Mouse (Mus musculus): ENCODE data around the gene Dusp12. TPM values are rescaled to one million over a fixed set of nuclear protein-coding genes. Genes with fewer than 3 reads are reported as not detected.

Dusp12 gene
- polyA plus RNA-seq, 1 experiment from 2014 or later: 28.9 TPM

- 91% methylated on average over 13 of the region's 13 CpGs for WGBS
- Histone ChIP-seq H3K9ac (no peak overlapping the region), H3K9me3 (replicated peaks) (no peaks in the 10 kb centered on the region), H3K4me2 (no peak overlapping the region), H3K36me3 (ENCODE audit: poor library complexity, severe bottlenecking) (peaks cover 17% of the 10 kb centered on the region), H3K4me3 (no peak overlapping the region), H3K4me1 (no peaks in the 10 kb centered on the region), H3K27me3 (no peaks in the 10 kb centered on the region), H3K27ac (no peak overlapping the region)
- ATAC-seq: no peak
Observed at GRCm38 (mm10) chr1:170855056-170855760, 30.1 kb downstream of the Dusp12 start.

GRCm38 (mm10) chr1:170853604-170854003 lies 31.7 kb downstream of the Dusp12 start:
- WGBS: 97% methylated on average over 3 of the region's 3 CpGs
- Histone ChIP-seq H3K9me3 (replicated peaks) (no peaks in the 10 kb centered on the region), H3K27ac (no peak overlapping the region), H3K9ac (no peak overlapping the region), H3K4me3 (no peak overlapping the region), H3K27me3 (no peaks in the 10 kb centered on the region), H3K4me2 (no peak overlapping the region), H3K36me3 (ENCODE audit: poor library complexity, severe bottlenecking) (peaks cover 19% of the 10 kb centered on the region), H3K4me1 (no peaks in the 10 kb centered on the region)
- no peak for ATAC-seq

GRCm38 (mm10) chr1:170850637-170851624 lies 34.4 kb downstream of the Dusp12 start:
- no peak for ATAC-seq
- 94% methylated on average over 23 of the region's 23 CpGs for WGBS
- no peak overlapping the region for H3K4me2 ChIP-seq

GRCm38 (mm10) chr1:170850007-170850406 lies 35.3 kb downstream of the Dusp12 start:
- WGBS: 98% methylated on average over 2 of the region's 2 CpGs

More at GRCm38 (mm10) chr1:170850637-170851624, 34.4 kb downstream of the Dusp12 start:
- H3K36me3 ChIP-seq (ENCODE audit: poor library complexity, severe bottlenecking): peaks cover 25% of the 10 kb centered on the region
- no peak overlapping the region for H3K4me3 ChIP-seq
- H3K9ac ChIP-seq: no peak overlapping the region
- H3K4me1 ChIP-seq: no peaks in the 10 kb centered on the region
- H3K27ac ChIP-seq: no peak overlapping the region
- no peaks in the 10 kb centered on the region for H3K27me3 ChIP-seq
- no peaks in the 10 kb centered on the region for H3K9me3 ChIP-seq (replicated peaks)

GRCm38 (mm10) chr1:170845448-170846307 lies 39.7 kb downstream of the Dusp12 start:
- no peak overlapping the region for H3K4me2 ChIP-seq
- no peaks in the 10 kb centered on the region for H3K27me3 ChIP-seq
- H3K9me3 ChIP-seq (replicated peaks): no peaks in the 10 kb centered on the region
- peaks cover 18% of the 10 kb centered on the region for H3K36me3 ChIP-seq (ENCODE audit: poor library complexity, severe bottlenecking)
- H3K4me1 ChIP-seq: no peaks in the 10 kb centered on the region
- H3K27ac ChIP-seq: no peak overlapping the region
- 50% methylated on average over 10 of the region's 10 CpGs for whole genome bisulfite sequencing
- H3K4me3 ChIP-seq: no peak overlapping the region
- no peak for ATAC-seq
- no peak overlapping the region for H3K9ac ChIP-seq

More at GRCm38 (mm10) chr1:170850007-170850406, 35.3 kb downstream of the Dusp12 start:
- H3K36me3 ChIP-seq (ENCODE audit: poor library complexity, severe bottlenecking): peaks cover 25% of the 10 kb centered on the region
- no peak overlapping the region for H3K4me2 ChIP-seq
- no peak overlapping the region for H3K9ac ChIP-seq
- no peaks in the 10 kb centered on the region for H3K4me1 ChIP-seq
- no peak overlapping the region for H3K4me3 ChIP-seq
- no peaks in the 10 kb centered on the region for H3K9me3 ChIP-seq (replicated peaks)
- no peaks in the 10 kb centered on the region for H3K27me3 ChIP-seq
- ATAC-seq: no peak
- no peak overlapping the region for H3K27ac ChIP-seq

GRCm38 (mm10) chr1:170844380-170844779 lies 41.0 kb downstream of the Dusp12 start:
- Histone ChIP-seq H3K9me3 (replicated peaks) (no peaks in the 10 kb centered on the region), H3K4me3 (no peak overlapping the region), H3K27me3 (no peaks in the 10 kb centered on the region), H3K27ac (no peak overlapping the region), H3K36me3 (ENCODE audit: poor library complexity, severe bottlenecking) (peaks cover 11% of the 10 kb centered on the region; the same call in 1 of the 2 replicates), H3K9ac (no peak overlapping the region), H3K4me2 (no peak overlapping the region), H3K4me1 (no peaks in the 10 kb centered on the region)
- no peak for ATAC-seq
- WGBS: 55% methylated on average over 8 of the region's 8 CpGs

GRCm38 (mm10) chr1:170839685-170840084 lies 45.7 kb downstream of the Dusp12 start:
- Histone ChIP-seq H3K27ac (no peak overlapping the region), H3K9ac (no peak overlapping the region), H3K36me3 (ENCODE audit: poor library complexity, severe bottlenecking) (0 out of 2 replicates have a peak, but pooled peaks cover 5% of the 10 kb centered on the region), H3K4me3 (no peak overlapping the region), H3K4me2 (no peak overlapping the region), H3K9me3 (replicated peaks) (no peaks in the 10 kb centered on the region), H3K4me1 (no peaks in the 10 kb centered on the region), H3K27me3 (no peaks in the 10 kb centered on the region)
- ATAC-seq: no peak

GRCm38 (mm10) chr1:170834756-170835155 lies 50.6 kb downstream of the Dusp12 start:
- ATAC-seq: no peak
- no peak overlapping the region for H3K4me3 ChIP-seq
- no peak overlapping the region for H3K4me2 ChIP-seq
- H3K9ac ChIP-seq: no peak overlapping the region
- H3K9me3 ChIP-seq (replicated peaks): no peaks in the 10 kb centered on the region
- 80% methylated on average over 9 of the region's 9 CpGs for WGBS
- peaks cover 13% of the 10 kb centered on the region for H3K36me3 ChIP-seq (ENCODE audit: poor library complexity, severe bottlenecking)
- H3K27me3 ChIP-seq: no peaks in the 10 kb centered on the region
- H3K4me1 ChIP-seq: no peaks in the 10 kb centered on the region
- H3K27ac ChIP-seq: no peak overlapping the region

- Histone ChIP-seq H3K36me3 (ENCODE audit: poor library complexity, severe bottlenecking) (peaks cover 13% of the 10 kb centered on the region), H3K27ac (no peak overlapping the region), H3K9me3 (replicated peaks) (no peaks in the 10 kb centered on the region), H3K27me3 (no peaks in the 10 kb centered on the region), H3K4me3 (no peak overlapping the region), H3K9ac (no peak overlapping the region), H3K4me1 (no peaks in the 10 kb centered on the region), H3K4me2 (no peak overlapping the region)
- ATAC-seq: no peak
- 100% methylated on average over 1 of the region's 1 CpGs for WGBS
Observed at GRCm38 (mm10) chr1:170829781-170830180, 55.6 kb downstream of the Dusp12 start.

GRCm38 (mm10) chr1:170829344-170829743 lies 56.0 kb downstream of the Dusp12 start:
- Histone ChIP-seq H3K4me3 (no peak overlapping the region), H3K36me3 (ENCODE audit: poor library complexity, severe bottlenecking) (peaks cover 13% of the 10 kb centered on the region), H3K4me1 (no peaks in the 10 kb centered on the region), H3K9ac (no peak overlapping the region), H3K9me3 (replicated peaks) (no peaks in the 10 kb centered on the region), H3K4me2 (no peak overlapping the region), H3K27me3 (no peaks in the 10 kb centered on the region), H3K27ac (no peak overlapping the region)
- ATAC-seq: no peak
- 93% methylated on average over 6 of the region's 6 CpGs for WGBS

All from forebrain, embryonic 13.5 days (tissue).